In genomic region chr8:70041885-70042546, GRCm38 (mm10) we compare ENCODE assay signal across 9 mouse cellular contexts. TPM values are rescaled to one million over a fixed set of nuclear protein-coding genes. Genes with fewer than 3 reads are reported as not detected.
A peak's percentile ranks its signal among the peaks of the same experiment; 100 is the strongest.
DNase-seq lines count a peak whose midpoint lies in the region; ATAC-seq and TF ChIP-seq lines count a peak whose summit lies in the region.
"Had no signal": no experiment of that assay in that cellular context is flagged by ENCODE, and none has a peak within 500 bp of the region (broad histone marks: within the 10 kb centered on the region; RNA-seq: fewer than 3 reads in every experiment).

No protein-coding gene starts in this region.

- DNase-seq in heart, embryonic 10.5 days (ENCODE audit: low spot score) = no peak
- no peak for DNase-seq in heart, adult 8-10 months (ENCODE audit: low spot score)
- peak; percentile 39 for DNase-seq in G1E (ENCODE audit: low spot score)
- DNase-seq in forebrain, embryonic 11.5 days (ENCODE audit: low spot score) = no peak
- no peak for DNase-seq in lung, embryonic 14.5 days
- peak; percentile 9 for DNase-seq in skeletal muscle tissue, adult 2 months (ENCODE audit: low read depth, low spot score)
- no peak for DNase-seq in T-cell, adult 2 months (ENCODE audit: low spot score)

- H3K27me3 ChIP-seq in heart, embryonic 10.5 days (ENCODE audit: insufficient read depth, poor library complexity, severe bottlenecking) = no peaks in the 10 kb centered on the region
- H3K27me3 ChIP-seq in G1E (ENCODE audit: insufficient read depth, low read length) = no peaks in the 10 kb centered on the region
- H3K27me3 ChIP-seq in forebrain, embryonic 11.5 days (ENCODE audit: control insufficient read depth, insufficient read depth, low read length) = no peaks in the 10 kb centered on the region
- no peaks in the 10 kb centered on the region for H3K27me3 ChIP-seq in intestine, embryonic 15.5 days (replicated peaks)
- no peaks in the 10 kb centered on the region for H3K27me3 ChIP-seq in lung, embryonic 14.5 days (ENCODE audit: insufficient read depth, low read length)

- peak overlapping the region; percentile 93 for H3K27ac ChIP-seq in heart, embryonic 10.5 days
- H3K27ac ChIP-seq in forebrain, embryonic 11.5 days (ENCODE audit: low read depth, low read length) = no peak overlapping the region
- no peak overlapping the region for H3K27ac ChIP-seq in intestine, embryonic 15.5 days
- H3K27ac ChIP-seq in lung, embryonic 14.5 days (ENCODE audit: low read depth) = peak overlapping the region; percentile 80

- H3K4me2 ChIP-seq in forebrain, embryonic 11.5 days (ENCODE audit: low read depth, low read length, severe bottlenecking) = peak overlapping the region; percentile 91
- peak overlapping the region; percentile 79 for H3K4me2 ChIP-seq in intestine, embryonic 15.5 days (replicated peaks)
- H3K4me2 ChIP-seq in lung, embryonic 14.5 days = peak overlapping the region; percentile 97

- peak overlapping the region; percentile 80 for H3K9ac ChIP-seq in forebrain, embryonic 11.5 days (ENCODE audit: low read length)
- H3K9ac ChIP-seq in intestine, embryonic 15.5 days = peak overlapping the region; percentile 97
- peak overlapping the region; percentile 95 for H3K9ac ChIP-seq in lung, embryonic 14.5 days

- no peaks in the 10 kb centered on the region for H3K9me3 ChIP-seq in heart, embryonic 10.5 days
- H3K9me3 ChIP-seq in G1E (replicated peaks) = no peaks in the 10 kb centered on the region
- no peaks in the 10 kb centered on the region for H3K9me3 ChIP-seq in forebrain, embryonic 11.5 days (ENCODE audit: control insufficient read depth, low read length)
- H3K9me3 ChIP-seq in intestine, embryonic 15.5 days = no peaks in the 10 kb centered on the region
- no peaks in the 10 kb centered on the region for H3K9me3 ChIP-seq in lung, embryonic 14.5 days (ENCODE audit: low read depth, low read length)

- peak overlapping the region; percentile 97 for H3K4me3 ChIP-seq in heart, embryonic 10.5 days
- H3K4me3 ChIP-seq in G1E (ENCODE audit: low read depth, low read length) = peak overlapping the region; percentile 91
- H3K4me3 ChIP-seq in forebrain, embryonic 11.5 days (ENCODE audit: low read depth, low read length) = peak overlapping the region; percentile 95
- H3K4me3 ChIP-seq in intestine, embryonic 15.5 days (replicated peaks) = peak overlapping the region; percentile 98
- H3K4me3 ChIP-seq in lung, embryonic 14.5 days (ENCODE audit: low read depth, low read length) = peak overlapping the region; percentile 98

- no peak for TF ChIP-seq CTCF in G1E (IDR thresholded peaks at IDR 0.05; ENCODE audit: low read depth, low read length)
- no peak for TF ChIP-seq CTCF in lung, embryonic 14.5 days (IDR thresholded peaks at IDR 0.05; ENCODE audit: low read depth)

- H3K36me3 ChIP-seq in heart, embryonic 10.5 days = peaks cover 8% of the 10 kb centered on the region; the same call in 1 of the 2 replicates
- H3K36me3 ChIP-seq in G1E (replicated peaks) = peaks cover 50% of the 10 kb centered on the region
- H3K36me3 ChIP-seq in forebrain, embryonic 11.5 days (ENCODE audit: control insufficient read depth, insufficient read depth, low read length) = no peaks in the 10 kb centered on the region
- no peaks in the 10 kb centered on the region for H3K36me3 ChIP-seq in intestine, embryonic 15.5 days
- no peaks in the 10 kb centered on the region for H3K36me3 ChIP-seq in lung, embryonic 14.5 days (ENCODE audit: insufficient read depth)

- 1% methylated on average over 46 of the region's 47 CpGs for WGBS in heart, embryonic 10.5 days
- 2% methylated on average over 47 of the region's 47 CpGs for WGBS in forebrain, embryonic 11.5 days
- WGBS in intestine, embryonic 15.5 days = under 1% methylated on average over 47 of the region's 47 CpGs
- under 1% methylated on average over 47 of the region's 47 CpGs for WGBS in lung, embryonic 14.5 days

- ATAC-seq in G1E (ENCODE audit: extremely low read depth, insufficient number of reproducible peaks, low FRiP score, poor library complexity, severe bottlenecking) = no peak
- peak; percentile 27 for ATAC-seq in forebrain, embryonic 11.5 days (replicated peaks; ENCODE audit: low FRiP score)
- ATAC-seq in intestine, embryonic 15.5 days = peak; percentile 67
- ATAC-seq in lung, embryonic 14.5 days (ENCODE audit: insufficient read depth) = peak; percentile 42

- H3K4me1 ChIP-seq in heart, embryonic 10.5 days = peaks cover 29% of the 10 kb centered on the region
- peaks cover 42% of the 10 kb centered on the region for H3K4me1 ChIP-seq in G1E (ENCODE audit: insufficient read depth, low read depth, low read length)
- peaks cover 8% of the 10 kb centered on the region; the same call in 1 of the 2 replicates for H3K4me1 ChIP-seq in forebrain, embryonic 11.5 days (replicated peaks; ENCODE audit: control insufficient read depth, insufficient read depth, low read length)
- H3K4me1 ChIP-seq in intestine, embryonic 15.5 days (replicated peaks) = peaks cover 21% of the 10 kb centered on the region
- H3K4me1 ChIP-seq in lung, embryonic 14.5 days (ENCODE audit: insufficient read depth) = peaks cover 9% of the 10 kb centered on the region

RNA-seq across cellular contexts. Expression of gene Mau2, which starts 0.5 kb away (rescaled TPM):
- polyA plus RNA-seq in heart, embryonic 10.5 days (2016; fragmentation: Nextera tagmentation; extraction: Ambion mirVana) = 46.5 and 49.9 TPM in 2 replicates
- 10 to 100 TPM; 29.6 to 34.3 (median 31.3) TPM for total RNA-seq in heart, adult 8-10 months (2022)
- total RNA-seq in G1E (2014; fragmentation: Nextera tagmentation) (49.6 and 53.2 TPM in 2 replicates), G1E (2017) (35.4 and 37.8 TPM in 2 replicates)
- 29.6 and 34.2 TPM in 2 replicates for polyA plus RNA-seq in G1E (2012)
- 53.8 and 56.4 TPM in 2 replicates for polyA plus RNA-seq in forebrain, embryonic 11.5 days (2014; fragmentation: Nextera tagmentation; extraction: Ambion mirVana)
- 43.1 and 46.4 TPM in 2 replicates for polyA plus RNA-seq in intestine, embryonic 15.5 days (2015; fragmentation: Nextera tagmentation; extraction: Ambion mirVana)
- polyA plus RNA-seq in lung, embryonic 14.5 days (2014; fragmentation: Nextera tagmentation; extraction: Ambion mirVana) = 49.6 and 50.7 TPM in 2 replicates

RNA-seq across cellular contexts. Expression of gene Sugp1, which starts 0.6 kb away (rescaled TPM):
- polyA plus RNA-seq in heart, embryonic 10.5 days (2016; fragmentation: Nextera tagmentation; extraction: Ambion mirVana) = 41.1 and 45.0 TPM in 2 replicates
- total RNA-seq in heart, adult 8-10 months (2022) = 10 to 100 TPM; 17.0 to 21.6 (median 19.1) TPM
- total RNA-seq in G1E (2014; fragmentation: Nextera tagmentation) (17.9 and 43.3 TPM in 2 replicates), G1E (2017) (33.1 and 36.0 TPM in 2 replicates)
- polyA plus RNA-seq in G1E (2012) = 44.9 and 52.9 TPM in 2 replicates
- polyA plus RNA-seq in forebrain, embryonic 11.5 days (2014; fragmentation: Nextera tagmentation; extraction: Ambion mirVana) = 44.6 and 45.4 TPM in 2 replicates
- polyA plus RNA-seq in intestine, embryonic 15.5 days (2015; fragmentation: Nextera tagmentation; extraction: Ambion mirVana) = 36.3 and 37.5 TPM in 2 replicates
- polyA plus RNA-seq in lung, embryonic 14.5 days (2014; fragmentation: Nextera tagmentation; extraction: Ambion mirVana) = 33.6 and 39.3 TPM in 2 replicates

RNA-seq across cellular contexts. Expression of gene Tm6sf2, which starts 30.7 kb away (rescaled TPM):
- polyA plus RNA-seq in heart, embryonic 10.5 days (2016; fragmentation: Nextera tagmentation; extraction: Ambion mirVana) = 0.94 and 1.3 TPM in 2 replicates
- under 1 TPM; 0.44 to 0.90 (median 0.72) TPM for total RNA-seq in heart, adult 8-10 months (2022)
- total RNA-seq in G1E (2014; fragmentation: Nextera tagmentation) (not detected in 2 replicates), G1E (2017) (0.38 and 1.1 TPM in 2 replicates)
- polyA plus RNA-seq in G1E (2012) = 0.07 and 0.23 TPM in 2 replicates
- 0.76 and 1.3 TPM in 2 replicates for polyA plus RNA-seq in forebrain, embryonic 11.5 days (2014; fragmentation: Nextera tagmentation; extraction: Ambion mirVana)
- 42.8 and 52.6 TPM in 2 replicates for polyA plus RNA-seq in intestine, embryonic 15.5 days (2015; fragmentation: Nextera tagmentation; extraction: Ambion mirVana)
- 0.39 and 1.1 TPM in 2 replicates for polyA plus RNA-seq in lung, embryonic 14.5 days (2014; fragmentation: Nextera tagmentation; extraction: Ambion mirVana)

RNA-seq across cellular contexts. Expression of gene Hapln4, which starts 41.2 kb away (rescaled TPM):
- 0.30 and 0.62 TPM in 2 replicates for polyA plus RNA-seq in heart, embryonic 10.5 days (2016; fragmentation: Nextera tagmentation; extraction: Ambion mirVana)
- total RNA-seq in heart, adult 8-10 months (2022) = under 1 TPM in 1 of 4 experiments, not detected in 3; 0.06 TPM
- total RNA-seq in G1E (2014; fragmentation: Nextera tagmentation) = not detected in 2 replicates
- 0.05 TPM in 1 of 2 replicates, not detected in the other for total RNA-seq in G1E (2017)
- not detected in 2 replicates for polyA plus RNA-seq in G1E (2012)
- polyA plus RNA-seq in forebrain, embryonic 11.5 days (2014; fragmentation: Nextera tagmentation; extraction: Ambion mirVana) = 0.05 TPM in 1 of 2 replicates, not detected in the other
- 0.06 and 0.11 TPM in 2 replicates for polyA plus RNA-seq in intestine, embryonic 15.5 days (2015; fragmentation: Nextera tagmentation; extraction: Ambion mirVana)
- 0.05 TPM in 1 of 2 replicates, not detected in the other for polyA plus RNA-seq in lung, embryonic 14.5 days (2014; fragmentation: Nextera tagmentation; extraction: Ambion mirVana)
- total RNA-seq: heart, postnatal 36 days had no signal

RNA-seq across cellular contexts. Expression of gene Gatad2a, which starts 45.8 kb away (rescaled TPM):
- 47.5 and 49.0 TPM in 2 replicates for polyA plus RNA-seq in heart, embryonic 10.5 days (2016; fragmentation: Nextera tagmentation; extraction: Ambion mirVana)
- 10 to 100 TPM; 28.0 to 31.2 (median 30.0) TPM for total RNA-seq in heart, adult 8-10 months (2022)
- total RNA-seq in G1E (2014; fragmentation: Nextera tagmentation) (99.3 and 101 TPM in 2 replicates), G1E (2017) (44.4 and 52.2 TPM in 2 replicates)
- polyA plus RNA-seq in G1E (2012) = 104 and 139 TPM in 2 replicates
- polyA plus RNA-seq in forebrain, embryonic 11.5 days (2014; fragmentation: Nextera tagmentation; extraction: Ambion mirVana) = 81.7 and 88.6 TPM in 2 replicates
- polyA plus RNA-seq in intestine, embryonic 15.5 days (2015; fragmentation: Nextera tagmentation; extraction: Ambion mirVana) = 51.2 and 54.7 TPM in 2 replicates
- polyA plus RNA-seq in lung, embryonic 14.5 days (2014; fragmentation: Nextera tagmentation; extraction: Ambion mirVana) = 81.5 and 92.4 TPM in 2 replicates

Comparison
In these comparisons a context has a peak if more than half of its experiments do, and no peak if none do; other contexts are left out.
1. DNase-seq: peak in G1E (single experiment) and skeletal muscle tissue, adult 2 months (single experiment); none in heart, embryonic 10.5 days (single experiment), heart, adult 8-10 months (single experiment), forebrain, embryonic 11.5 days (single experiment), lung, embryonic 14.5 days (single experiment) and T-cell, adult 2 months (single experiment).
2. H3K27ac ChIP-seq: peak in heart, embryonic 10.5 days (single experiment) and lung, embryonic 14.5 days (single experiment); none in forebrain, embryonic 11.5 days (single experiment) and intestine, embryonic 15.5 days (single experiment).
3. RNA of gene Tm6sf2, which starts 30.7 kb away (polyA plus RNA-seq): 42.8 to 52.6 TPM in intestine, embryonic 15.5 days; 0.39 to 1.1 TPM in lung, embryonic 14.5 days, 0.94 to 1.3 TPM in heart, embryonic 10.5 days, 0.76 to 1.3 TPM in forebrain, embryonic 11.5 days and 0.07 to 0.23 TPM in G1E; every median in the first group is over 10 times any median in the second.
4. Peak in every context shown above with its lines, with median percentiles within 50 percentile points of each other: H3K4me3 ChIP-seq, H3K4me2 ChIP-seq and H3K9ac ChIP-seq.